Mouse (Mus musculus) c-Kit-negative CD71-positive TER-119-positive erythroid progenitor cells, embryonic 14.5 days (primary cell): ENCODE measurements around the gene Lrba.

Experiments used
- DNase-seq: peaks from one replicate; pipeline ENCODE4 v3.0.0-alpha.2; 2013; ENCODE audit warnings: low read depth, low spot score

Lrba gene

GRCm38 (mm10) chr3:86796716-86797115 lies 572.2 kb downstream of the Lrba start:
- DNase-seq: peak; percentile 46

GRCm38 (mm10) chr3:86797871-86798460 lies 573.5 kb downstream of the Lrba start:
- DNase-seq: peak; percentile 52

- DNase-seq: peak; percentile 83
Measured at GRCm38 (mm10) chr3:86799041-86799440, 574.6 kb downstream of the Lrba start.

- DNase-seq: no peak
Measured at GRCm38 (mm10) chr3:86800841-86801240, 576.4 kb downstream of the Lrba start.

GRCm38 (mm10) chr3:86802825-86803224 lies 578.3 kb downstream of the Lrba start:
- no peak for DNase-seq

- DNase-seq: no peak
Measured at GRCm38 (mm10) chr3:86804265-86804664, 579.8 kb downstream of the Lrba start.

GRCm38 (mm10) chr3:86806834-86807233 lies 582.4 kb downstream of the Lrba start:
- DNase-seq: no peak

- peak; percentile 64 for DNase-seq
Measured at GRCm38 (mm10) chr3:86807750-86808467, 583.4 kb downstream of the Lrba start.

GRCm38 (mm10) chr3:86809199-86809598 lies 584.7 kb downstream of the Lrba start:
- no peak for DNase-seq

GRCm38 (mm10) chr3:86809646-86810045 lies 585.2 kb downstream of the Lrba start:
- DNase-seq: no peak

GRCm38 (mm10) chr3:86810908-86811307 lies 586.4 kb downstream of the Lrba start:
- DNase-seq: no peak

- DNase-seq: peak; percentile 69
Measured at GRCm38 (mm10) chr3:86812689-86813088, 588.2 kb downstream of the Lrba start.

- no peak for DNase-seq
Measured at GRCm38 (mm10) chr3:86818001-86818585, 593.6 kb downstream of the Lrba start.

- DNase-seq: no peak
Measured at GRCm38 (mm10) chr3:86819372-86819771, 594.9 kb downstream of the Lrba start.

GRCm38 (mm10) chr3:86820344-86820743 lies 595.9 kb downstream of the Lrba start:
- DNase-seq: no peak

GRCm38 (mm10) chr3:86821383-86821782 lies 596.9 kb downstream of the Lrba start:
- no peak for DNase-seq

- DNase-seq: no peak
Measured at GRCm38 (mm10) chr3:86827506-86827905, 603.0 kb downstream of the Lrba start.

- DNase-seq: no peak
Measured at GRCm38 (mm10) chr3:86832115-86832514, 607.6 kb downstream of the Lrba start.
